Comparison of ENCODE assay signal across 21 mouse cellular contexts in the genomic region with DNA sequence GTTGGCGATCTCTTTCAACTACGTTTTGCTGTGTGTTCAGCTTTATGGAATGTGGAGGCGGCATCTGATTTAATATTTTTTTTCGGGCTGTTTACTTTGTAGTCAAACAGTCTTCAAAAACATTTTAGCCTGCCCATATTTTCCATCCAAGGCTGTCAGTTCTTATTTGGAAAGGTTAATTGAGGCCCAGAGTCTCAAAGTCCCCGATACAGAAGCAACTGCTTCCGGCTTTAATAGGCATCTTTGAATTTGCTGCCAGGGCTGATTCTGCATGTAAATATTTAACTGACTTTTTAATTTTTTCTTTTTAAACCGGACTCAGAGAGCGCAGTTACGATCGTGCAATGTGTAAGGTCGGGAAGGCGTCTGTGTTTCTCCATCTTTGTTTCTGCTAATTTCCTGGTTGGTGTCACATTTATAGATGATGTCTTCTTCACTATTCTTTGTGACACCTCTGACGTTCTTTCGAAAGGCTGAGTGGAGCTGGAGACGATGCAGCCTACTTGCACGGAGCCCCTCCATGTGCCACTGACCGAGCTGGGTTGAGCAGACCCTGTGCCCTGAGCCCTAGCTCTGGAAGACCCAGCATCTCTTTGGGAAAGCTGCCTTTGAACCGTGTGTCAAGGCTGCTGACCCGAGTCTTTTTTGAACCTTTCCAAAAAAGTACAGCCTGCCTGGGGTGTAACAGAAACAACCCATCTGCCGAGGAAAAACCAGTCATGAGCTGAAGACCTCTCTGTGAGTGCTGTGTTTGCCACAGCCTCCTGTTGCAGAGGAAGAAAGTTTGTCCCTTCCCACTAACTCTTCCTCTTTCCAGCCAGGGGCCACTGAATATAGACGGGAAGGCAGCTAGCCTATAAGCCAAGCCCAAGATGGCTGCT.
DNase-seq lines count a peak whose midpoint lies in the region; ATAC-seq and TF ChIP-seq lines count a peak whose summit lies in the region.
"Had no signal": no experiment of that assay in that cellular context is flagged by ENCODE, and none has a peak within 500 bp of the region (broad histone marks: within the 10 kb centered on the region; RNA-seq: fewer than 3 reads in every experiment).

No protein-coding gene starts in this region.

- peak overlapping the region; percentile 63 for H3K27ac ChIP-seq in liver, adult 2 months (replicated peaks; ENCODE audit: insufficient read depth, low read depth, low read length)
- no peak overlapping the region for H3K27ac ChIP-seq in liver, embryonic 11.5 days (ENCODE audit: low read depth, low read length)
- H3K27ac ChIP-seq: forebrain, embryonic 12.5 days; heart, adult 2 months; hindbrain, embryonic 14.5 days; liver, embryonic 13.5 days; midbrain, embryonic 12.5 days; stomach, embryonic 15.5 days had no signal

- TF ChIP-seq POLR2A in liver, adult 2 months (IDR thresholded peaks at IDR 0.05; ENCODE audit: extremely low read depth, insufficient read depth, low read length) = no peak

- DNase-seq in liver, adult 2 months (ENCODE audit: extremely low read depth, low read depth, low spot score) = peak; percentile 70
- no peak for DNase-seq in liver, embryonic 11.5 days (ENCODE audit: low spot score)
- DNase-seq in kidney, adult 9 months = peak; percentile 77
- DNase-seq in kidney, postnatal 36 days = peak; percentile 16 to 53
- DNase-seq in lung, postnatal 25 days (ENCODE audit: low spot score) = peak; percentile 57
- DNase-seq in frontal cortex, postnatal 14 days (ENCODE audit: low spot score in 2 of 2) = no peak
- no peak for DNase-seq in thymus, postnatal 0 days (ENCODE audit: low spot score)
- no peak for DNase-seq in right cerebral cortex, adult 2 months (ENCODE audit: low spot score in 2 of 2)
- DNase-seq: cerebellum, adult 2 months; gastrocnemius, postnatal 10 days; heart, adult 2 months; heart, postnatal 36 days; liver, embryonic 13.5 days; right cerebral cortex, postnatal 14 days; thymus, postnatal 14 days had no signal

- no peak overlapping the region for H3K9ac ChIP-seq in liver, adult 2 months (ENCODE audit: low read depth, low read length)
- no peak overlapping the region for H3K9ac ChIP-seq in liver, embryonic 11.5 days (ENCODE audit: low read depth, low read length)
- H3K9ac ChIP-seq: forebrain, embryonic 12.5 days; hindbrain, embryonic 14.5 days; liver, embryonic 13.5 days; midbrain, embryonic 12.5 days; stomach, embryonic 15.5 days had no signal

- no peak for TF ChIP-seq CTCF in liver, adult 2 months (IDR thresholded peaks at IDR 0.05; ENCODE audit: low read depth, low read length)

- H3K27me3 ChIP-seq in liver, adult 2 months (ENCODE audit: control insufficient read depth, insufficient read depth, low read length) = no peaks in the 10 kb centered on the region
- H3K27me3 ChIP-seq in liver, embryonic 11.5 days (replicated peaks; ENCODE audit: control insufficient read depth, insufficient read depth, low read length) = no peaks in the 10 kb centered on the region
- H3K27me3 ChIP-seq: CH12.LX; forebrain, embryonic 12.5 days; liver, embryonic 13.5 days; midbrain, embryonic 12.5 days; stomach, embryonic 15.5 days had no signal

- ATAC-seq in liver, embryonic 11.5 days (replicated peaks; ENCODE audit: low FRiP score) = no peak

- H3K4me2 ChIP-seq in liver, embryonic 11.5 days = no peak overlapping the region
- H3K4me2 ChIP-seq: forebrain, embryonic 12.5 days; hindbrain, embryonic 14.5 days; liver, embryonic 13.5 days; midbrain, embryonic 12.5 days; stomach, embryonic 15.5 days had no signal

- H3K79me2 ChIP-seq in liver, adult 2 months (ENCODE audit: control insufficient read depth, insufficient read depth, low read length) = no peaks in the 10 kb centered on the region

- no peaks in the 10 kb centered on the region for H3K9me3 ChIP-seq in liver, embryonic 11.5 days (ENCODE audit: control insufficient read depth, low read length)
- H3K9me3 ChIP-seq: forebrain, embryonic 12.5 days; liver, embryonic 13.5 days; midbrain, embryonic 12.5 days; stomach, embryonic 15.5 days had no signal

- H3K4me1 ChIP-seq in liver, adult 2 months (ENCODE audit: control insufficient read depth, insufficient read depth, low read length) = peaks cover 5% of the 10 kb centered on the region
- H3K4me1 ChIP-seq in liver, embryonic 11.5 days (replicated peaks; ENCODE audit: control insufficient read depth, insufficient read depth, low read length) = no peaks in the 10 kb centered on the region
- H3K4me1 ChIP-seq: forebrain, embryonic 12.5 days; liver, embryonic 13.5 days; midbrain, embryonic 12.5 days; stomach, embryonic 15.5 days had no signal

- 0 out of 2 replicates have a peak overlapping the region, but pooled peaks have one; percentile 17 for H3K4me3 ChIP-seq in liver, adult 2 months (ENCODE audit: insufficient read depth, low read depth, low read length)
- no peak overlapping the region for H3K4me3 ChIP-seq in liver, embryonic 11.5 days (ENCODE audit: low read depth, low read length)
- H3K4me3 ChIP-seq: forebrain, embryonic 12.5 days; heart, adult 2 months; liver, embryonic 13.5 days; midbrain, embryonic 12.5 days; myocyte; stomach, embryonic 15.5 days had no signal

- 59% methylated on average over 21 of the region's 21 CpGs for WGBS in liver, adult 2 months
- 86% methylated on average over 21 of the region's 21 CpGs for WGBS in liver, embryonic 11.5 days

- H3K36me3 ChIP-seq in liver, adult 2 months (ENCODE audit: control insufficient read depth, insufficient read depth, low read length) = no peaks in the 10 kb centered on the region
- H3K36me3 ChIP-seq in liver, embryonic 11.5 days (ENCODE audit: control insufficient read depth, insufficient read depth, low read length) = no peaks in the 10 kb centered on the region
- H3K36me3 ChIP-seq: forebrain, embryonic 12.5 days; liver, embryonic 13.5 days; midbrain, embryonic 12.5 days; stomach, embryonic 15.5 days had no signal

Comparison
In these comparisons a context has a peak if more than half of its experiments do, and no peak if none do; other contexts are left out.
1. DNase-seq: peak in liver, adult 2 months (single experiment), kidney, adult 9 months (single experiment), kidney, postnatal 36 days (2 of 2) and lung, postnatal 25 days (single experiment); none in liver, embryonic 11.5 days (single experiment), frontal cortex, postnatal 14 days (0 of 2), thymus, postnatal 0 days (single experiment) and right cerebral cortex, adult 2 months (0 of 2).